Mouse (Mus musculus) intestine, postnatal 0 days (tissue): ENCODE measurements at regions not wholly inside any gene's neighbourhood (a gene's known extent, or its start where the extent isn't known, plus 50 kb on each side); places are given as distances from the start of the nearest gene placed in this dataset.

Experiments used
- ATAC-seq: fragments of 200-750 bp; cut with Nextera tagmentation; 2 replicates; pipeline ENCODE4 v1.8.0; 2017; ENCODE audit warnings: mild to moderate bottlenecking, moderate TSS enrichment, moderate library complexity
- H3K27ac ChIP-seq: fragments of 300-500 bp; sonication (generic); 2 replicates; pipeline ENCODE4 v1.5.1; 2014; ENCODE audit warnings: mild to moderate bottlenecking, low read depth, low read length, moderate library complexity
- H3K27me3 ChIP-seq: fragments of 300-500 bp; sonication (generic); replicated peaks from 2 replicates; pipeline ENCODE4 v1.6.1; 2014; ENCODE audit warnings: low read length, mixed read lengths; ENCODE audit not compliant: control insufficient read depth, insufficient read depth
- H3K36me3 ChIP-seq: fragments of 300-500 bp; sonication (generic); 2 replicates; pipeline ENCODE4 v1.6.1; 2014; ENCODE audit warnings: mild to moderate bottlenecking, moderate library complexity; ENCODE audit not compliant: control insufficient read depth, insufficient read depth
- H3K4me1 ChIP-seq: fragments of 300-500 bp; sonication (generic); replicated peaks from 2 replicates; pipeline ENCODE4 v1.6.1; 2014; ENCODE audit warnings: antibody characterized with exemption, low read length, mixed read lengths; ENCODE audit not compliant: control insufficient read depth, insufficient read depth
- H3K4me2 ChIP-seq: fragments of 300-500 bp; sonication (generic); replicated peaks from 2 replicates; pipeline ENCODE4 v1.6.1; 2014; ENCODE audit warnings: low read depth, mild to moderate bottlenecking, moderate library complexity
- H3K4me3 ChIP-seq: fragments of 300-500 bp; sonication (generic); 2 replicates; pipeline ENCODE4 v1.5.1; 2014; ENCODE audit warnings: low read depth, low read length
- H3K9ac ChIP-seq: fragments of 300-500 bp; sonication (generic); 2 replicates; pipeline ENCODE4 v1.6.1; 2014; ENCODE audit warnings: mild to moderate bottlenecking, low read depth, low read length
- H3K9me3 ChIP-seq: fragments of 300-500 bp; sonication (generic); 2 replicates; pipeline ENCODE4 v1.6.1; 2016; ENCODE audit warnings: mixed run types; ENCODE audit not compliant: control insufficient read depth
- CTCF ChIP-seq: sonication (generic); IDR thresholded peaks from 2 replicates; pipeline ENCODE4 v1.5.1; 2016; ENCODE audit warnings: low read depth, mild to moderate bottlenecking, control low read depth, antibody characterized with exemption, moderate library complexity
- WGBS: fragments of 180-500 bp; shearing (Covaris S2); extraction: QIAGEN DNeasy Blood & Tissue Kit; methylation state at CpG from one replicate; pipeline ENCODE4 v1.1.7; 2014; 5-methylcytosine and 5-hydroxymethylcytosine counted together

- Histone ChIP-seq H3K27me3 (no peaks in the 10 kb centered on the region), H3K4me3 (no peak overlapping the region), H3K4me2 (no peak overlapping the region), H3K9ac (no peak overlapping the region), H3K9me3 (no peaks in the 10 kb centered on the region), H3K36me3 (no peaks in the 10 kb centered on the region), H3K27ac (no peak overlapping the region), H3K4me1 (no peaks in the 10 kb centered on the region)
- ATAC-seq: no peak
- TF ChIP-seq CTCF: no peak
- 55% methylated on average over 3 of the region's 3 CpGs for WGBS
Observed at GRCm38 (mm10) chr4:69824903-69825268, 585.4 kb downstream of the Cdk5rap2 start.

- Histone ChIP-seq H3K27me3 (no peaks in the 10 kb centered on the region), H3K36me3 (no peaks in the 10 kb centered on the region), H3K9ac (no peak overlapping the region), H3K4me3 (no peak overlapping the region), H3K4me2 (no peak overlapping the region), H3K4me1 (no peaks in the 10 kb centered on the region), H3K27ac (no peak overlapping the region), H3K9me3 (no peaks in the 10 kb centered on the region)
- no peak for TF ChIP-seq CTCF
- WGBS: 47% methylated on average over 6 of the region's 6 CpGs
- no peak for ATAC-seq
Observed at GRCm38 (mm10) chr4:69824215-69824902, 585.9 kb downstream of the Cdk5rap2 start.

- Histone ChIP-seq H3K4me1 (no peaks in the 10 kb centered on the region), H3K27ac (no peak overlapping the region), H3K27me3 (no peaks in the 10 kb centered on the region), H3K36me3 (no peaks in the 10 kb centered on the region), H3K9me3 (no peaks in the 10 kb centered on the region), H3K4me3 (no peak overlapping the region), H3K4me2 (no peak overlapping the region), H3K9ac (no peak overlapping the region)
- 12% methylated on average over 1 of the region's 1 CpGs for WGBS
- no peak for TF ChIP-seq CTCF
- ATAC-seq: no peak
Observed at GRCm38 (mm10) chr4:69823311-69823940, 586.8 kb downstream of the Cdk5rap2 start.

GRCm38 (mm10) chr4:69818885-69819284 is 591.4 kb downstream of the Cdk5rap2 start:
- ATAC-seq: no peak

GRCm38 (mm10) chr4:69785481-69786050 is 624.7 kb downstream of the Cdk5rap2 start:
- H3K4me1 ChIP-seq: no peaks in the 10 kb centered on the region
- H3K9ac ChIP-seq: no peak overlapping the region
- ATAC-seq: no peak
- H3K27me3 ChIP-seq: no peaks in the 10 kb centered on the region
- no peak overlapping the region for H3K27ac ChIP-seq
- WGBS: 84% methylated on average over 7 of the region's 7 CpGs
- H3K4me2 ChIP-seq: no peak overlapping the region
- no peak overlapping the region for H3K4me3 ChIP-seq
- no peak for TF ChIP-seq CTCF
- no peaks in the 10 kb centered on the region for H3K36me3 ChIP-seq
- H3K9me3 ChIP-seq: no peaks in the 10 kb centered on the region

More at GRCm38 (mm10) chr4:69818885-69819284, 591.4 kb downstream of the Cdk5rap2 start:
- no peaks in the 10 kb centered on the region for H3K36me3 ChIP-seq
- no peak overlapping the region for H3K9ac ChIP-seq
- 62% methylated on average over 3 of the region's 3 CpGs for WGBS
- H3K9me3 ChIP-seq: no peaks in the 10 kb centered on the region
- TF ChIP-seq CTCF: no peak
- H3K4me2 ChIP-seq: no peak overlapping the region
- H3K27ac ChIP-seq: no peak overlapping the region
- no peak overlapping the region for H3K4me3 ChIP-seq
- no peaks in the 10 kb centered on the region for H3K4me1 ChIP-seq
- no peaks in the 10 kb centered on the region for H3K27me3 ChIP-seq

- TF ChIP-seq CTCF: no peak
- H3K4me2 ChIP-seq: no peak overlapping the region
- H3K27ac ChIP-seq: no peak overlapping the region
- H3K4me1 ChIP-seq: no peaks in the 10 kb centered on the region
- H3K36me3 ChIP-seq: no peaks in the 10 kb centered on the region
- H3K4me3 ChIP-seq: no peak overlapping the region
- ATAC-seq: no peak
- H3K9me3 ChIP-seq: no peaks in the 10 kb centered on the region
- H3K9ac ChIP-seq: no peak overlapping the region
- WGBS: 79% methylated on average over 8 of the region's 8 CpGs
- no peaks in the 10 kb centered on the region for H3K27me3 ChIP-seq
Observed at GRCm38 (mm10) chr4:69781258-69781657, 629.0 kb downstream of the Cdk5rap2 start.
